Mouse (Mus musculus): ENCODE data around the gene Ano1.

Ano1 gene

GRCm38 (mm10) chr7:144582284-144582980, 169.3 kb downstream of the Ano1 start, which contains the start of gene Fadd:
Gene Fadd, minus strand, starts transcription at chr7:144582463.
- peak; percentile 91 for ATAC-seq (ENCODE audit: low TSS enrichment)

- ATAC-seq (ENCODE audit: low TSS enrichment): peak; percentile 34
Measured at GRCm38 (mm10) chr7:144581559-144582283, 170.1 kb downstream of the Ano1 start.

DNA sequence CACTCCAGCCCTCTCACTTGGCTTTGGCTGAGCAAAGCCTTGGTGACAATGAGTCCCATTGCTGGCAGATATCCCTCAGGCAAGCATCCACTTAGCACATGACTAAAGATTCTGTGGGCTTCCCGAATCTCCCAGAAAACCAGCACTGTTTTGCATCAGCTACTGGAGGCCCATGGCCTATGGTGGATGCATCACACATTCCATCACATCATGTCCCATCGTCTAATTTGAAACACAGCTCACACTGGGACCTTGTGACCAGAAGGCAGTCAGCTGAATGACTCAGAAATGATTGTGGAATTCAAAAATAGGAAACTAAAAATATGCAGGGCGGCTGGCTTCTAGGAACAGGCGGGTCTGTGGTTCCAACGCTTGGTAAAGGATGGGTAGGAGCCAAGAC, 173.9 kb downstream of the Ano1 start:
- peak; percentile 44 for ATAC-seq (ENCODE audit: low TSS enrichment)

- no peak for ATAC-seq (ENCODE audit: low TSS enrichment)
Measured at GRCm38 (mm10) chr7:144572234-144572633, 179.5 kb downstream of the Ano1 start.

- no peak for ATAC-seq (ENCODE audit: low TSS enrichment)
Measured at GRCm38 (mm10) chr7:144571598-144571997, 180.2 kb downstream of the Ano1 start.

DNA sequence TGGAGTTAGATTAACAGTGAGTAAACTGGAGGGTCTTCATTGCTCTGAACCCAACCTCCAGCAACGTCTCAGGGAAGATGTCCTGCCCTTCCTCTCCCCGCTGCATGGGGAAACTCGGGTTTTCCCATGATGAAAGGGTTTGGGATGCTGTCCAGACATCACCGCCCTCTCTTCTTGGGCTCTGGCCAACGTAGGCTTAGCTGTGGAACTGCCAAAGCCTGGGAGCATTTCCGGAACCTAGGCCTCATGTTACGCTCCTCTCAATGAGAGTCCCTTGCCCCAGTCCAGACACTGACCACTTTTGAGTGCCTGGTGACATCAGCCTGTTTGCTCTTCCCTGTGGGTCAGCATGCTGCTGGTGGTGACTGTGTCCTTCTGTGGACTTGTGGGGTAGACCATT, 182.3 kb downstream of the Ano1 start:
- ATAC-seq (ENCODE audit: low TSS enrichment): peak; percentile 50; the same call in 1 of the 2 replicates

DNA sequence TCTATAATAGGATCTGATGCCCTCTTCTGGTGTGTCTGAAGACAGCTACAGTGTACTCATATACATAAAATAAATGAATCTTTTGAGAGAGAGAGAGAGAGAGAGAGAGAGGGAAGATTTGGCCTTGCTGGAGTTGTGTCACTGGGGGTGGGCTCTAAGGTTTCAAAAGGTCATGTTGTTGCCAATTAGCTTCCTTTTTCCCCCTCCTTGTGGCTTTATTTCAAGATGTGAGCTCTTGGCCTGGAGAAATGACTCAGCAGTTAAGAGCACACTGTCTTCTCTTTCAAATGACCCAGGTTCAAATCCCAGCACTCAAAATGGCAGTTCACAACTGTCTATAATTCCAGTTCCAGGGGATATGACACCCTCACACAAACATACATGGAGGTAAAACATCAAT, 183.7 kb downstream of the Ano1 start:
- ATAC-seq (ENCODE audit: low TSS enrichment): no peak

DNA sequence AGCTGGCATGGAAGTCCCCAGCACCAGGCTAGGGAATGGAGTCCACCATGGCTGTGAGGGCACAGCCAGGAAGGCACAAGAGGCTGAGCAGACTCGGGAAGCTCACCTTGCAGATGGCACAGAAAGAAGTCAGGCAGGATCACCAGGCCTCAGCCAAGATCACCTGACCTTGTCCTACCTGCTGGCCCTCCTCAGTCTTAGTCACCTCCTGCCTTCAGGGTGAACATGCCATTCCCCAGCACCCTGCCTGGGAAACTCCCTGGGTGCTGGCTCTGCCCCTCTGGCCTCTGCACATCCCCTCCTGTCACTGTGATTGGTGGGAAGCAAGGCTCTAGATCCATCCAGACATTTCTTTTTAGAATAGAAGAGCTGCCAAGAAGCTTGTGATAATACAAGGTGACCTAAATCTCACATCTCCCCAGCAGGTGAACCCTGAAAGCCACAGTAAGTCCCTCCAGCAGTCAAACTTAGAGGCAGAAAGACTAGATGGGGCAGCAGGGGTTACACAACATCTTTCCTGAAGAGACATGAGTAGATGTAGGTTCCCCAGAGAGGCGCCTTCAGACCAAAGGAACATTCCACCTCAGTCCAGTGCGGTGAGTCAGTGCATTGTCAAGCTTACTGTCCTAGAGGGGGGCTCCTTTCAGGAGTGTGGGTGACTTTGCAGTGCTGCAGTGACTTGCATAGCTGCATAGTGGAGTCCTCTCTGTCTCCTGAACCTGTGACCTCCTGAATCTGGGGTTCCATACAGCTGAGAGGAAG, 184.7 kb downstream of the Ano1 start:
- no peak for ATAC-seq (ENCODE audit: low TSS enrichment)

DNA sequence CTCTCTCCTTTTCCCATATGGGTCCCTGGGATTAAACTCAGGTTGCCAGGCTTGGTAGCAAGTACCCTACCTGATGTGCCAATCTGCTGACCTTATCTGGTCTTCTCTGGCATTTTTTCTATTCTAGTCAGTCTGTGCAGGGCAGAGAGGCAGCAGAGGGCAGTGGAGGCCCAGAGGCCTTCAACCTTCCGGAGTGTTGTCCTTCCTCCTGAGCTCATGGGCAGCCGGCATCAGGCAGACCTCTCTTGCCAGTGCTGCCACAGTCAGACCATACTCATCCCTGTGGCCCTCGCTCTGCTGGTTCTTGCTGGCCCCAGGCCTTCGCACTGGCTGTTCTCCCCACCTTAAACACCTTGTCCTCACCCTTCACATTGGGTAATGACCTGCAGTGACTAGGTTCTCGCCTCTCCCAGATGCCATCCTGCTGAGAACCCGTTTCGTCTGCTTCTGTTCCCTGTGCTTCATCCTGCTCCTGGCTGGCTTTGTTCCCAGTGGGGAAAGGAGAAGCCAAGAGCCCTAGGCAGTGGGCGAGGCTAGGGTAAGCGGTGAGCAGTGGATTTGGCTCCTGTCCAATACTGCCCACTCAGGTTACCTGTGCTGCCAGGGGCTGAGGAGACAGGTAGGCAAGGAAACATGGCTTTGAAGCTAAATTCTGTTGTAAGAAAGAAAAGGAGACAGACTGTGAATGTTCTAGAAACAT, 188.2 kb downstream of the Ano1 start:
- ATAC-seq (ENCODE audit: low TSS enrichment): no peak

DNA sequence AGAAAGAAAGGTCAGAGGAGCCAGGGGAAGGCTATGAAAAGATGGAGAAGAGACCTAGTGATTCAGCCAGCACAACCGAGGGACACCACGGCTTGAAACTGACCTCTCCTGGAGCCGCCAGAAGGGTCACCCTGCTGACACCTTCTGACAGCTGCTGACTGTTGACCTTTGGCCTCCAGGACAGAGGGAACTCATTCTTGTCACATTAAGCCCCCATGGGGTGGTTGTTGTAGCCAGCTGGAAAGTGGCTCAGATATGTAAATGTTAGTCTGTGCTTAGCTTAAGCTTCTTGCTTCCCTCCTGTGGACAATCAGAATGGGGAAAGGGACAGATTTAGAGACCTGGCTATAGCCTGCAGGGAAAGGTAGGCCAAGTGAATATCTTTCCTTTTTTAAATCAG, 189.8 kb downstream of the Ano1 start:
- no peak for ATAC-seq (ENCODE audit: low TSS enrichment)

GRCm38 (mm10) chr7:144560594-144560993, 191.2 kb downstream of the Ano1 start:
- no peak for ATAC-seq (ENCODE audit: low TSS enrichment)

GRCm38 (mm10) chr7:144558552-144558951, 193.2 kb downstream of the Ano1 start:
- no peak for ATAC-seq (ENCODE audit: low TSS enrichment)

DNA sequence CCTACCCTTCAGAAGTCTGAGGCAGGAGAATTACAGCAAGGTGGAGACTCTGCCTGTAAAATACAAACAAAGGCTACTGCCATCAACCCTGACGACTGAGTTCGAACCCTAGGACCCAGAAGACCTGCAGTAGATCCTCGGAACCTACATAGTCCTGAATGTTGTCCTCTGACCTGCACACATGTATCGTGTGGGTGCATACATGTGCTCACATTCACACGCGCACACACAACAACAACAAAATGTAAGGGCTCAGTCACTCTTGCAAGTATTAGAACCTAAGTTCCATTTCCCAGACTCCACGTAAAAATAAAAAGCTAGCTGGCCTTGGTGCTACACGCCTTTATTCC, 197.7 kb downstream of the Ano1 start:
- ATAC-seq (ENCODE audit: low TSS enrichment): no peak

GRCm38 (mm10) chr7:144553237-144554122, 198.3 kb downstream of the Ano1 start, which contains the start of gene Ppfia1:
Gene Ppfia1, minus strand, starts transcription at chr7:144553729.
- ATAC-seq (ENCODE audit: low TSS enrichment): peak; percentile 98

- ATAC-seq (ENCODE audit: low TSS enrichment): no peak
Measured at GRCm38 (mm10) chr7:144552274-144552673, 199.5 kb downstream of the Ano1 start.

DNA sequence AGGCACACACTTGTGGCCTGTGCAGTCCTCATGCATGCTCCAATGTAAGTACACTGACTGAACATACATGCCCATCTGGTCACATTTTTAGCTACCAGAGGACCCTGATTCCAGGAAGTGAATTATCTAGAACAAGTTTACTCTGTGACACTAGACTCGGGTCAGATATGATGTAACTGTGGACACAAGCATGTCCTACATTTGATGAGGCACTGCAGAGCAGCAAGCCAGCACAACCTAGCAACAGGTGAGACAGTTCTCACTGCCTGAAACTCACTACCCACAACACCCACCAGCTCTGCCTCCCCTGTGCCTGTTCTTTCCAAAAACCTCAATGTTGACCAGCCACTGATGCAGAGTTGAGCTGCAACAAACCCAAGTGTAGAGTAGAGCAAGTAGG, 201.0 kb downstream of the Ano1 start:
- ATAC-seq (ENCODE audit: low TSS enrichment): no peak

DNA sequence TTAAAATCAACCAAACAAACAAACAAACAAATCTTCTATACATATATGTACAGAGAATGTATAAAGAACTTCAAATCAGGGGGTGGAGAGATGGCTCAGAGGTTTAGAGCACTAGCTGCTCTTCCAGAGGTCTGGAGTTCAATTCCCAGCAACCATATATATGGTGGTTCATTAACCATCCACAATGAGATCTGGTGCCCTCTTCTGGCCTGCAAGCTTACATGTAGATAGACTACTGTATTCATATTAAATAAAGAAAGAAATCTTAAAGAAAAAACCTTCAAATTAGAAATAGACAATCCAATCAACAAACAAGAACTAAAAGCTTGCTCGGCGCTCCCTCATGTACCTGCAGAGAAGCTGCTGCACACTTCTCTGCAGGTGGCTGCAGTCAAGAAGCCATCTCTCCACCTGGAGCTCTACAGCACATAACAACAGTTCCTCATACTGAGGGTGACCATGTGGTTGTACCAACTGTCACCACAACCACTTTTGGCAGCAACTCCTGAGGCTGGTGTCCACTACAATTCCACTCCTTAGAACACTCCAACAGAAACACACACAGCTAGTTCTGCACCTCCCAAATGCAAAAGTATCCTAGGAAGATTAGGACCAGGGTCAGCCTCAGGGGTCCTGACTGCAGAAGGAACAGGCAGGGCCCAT, 201.7 kb downstream of the Ano1 start:
- no peak for ATAC-seq (ENCODE audit: low TSS enrichment)

GRCm38 (mm10) chr7:144545231-144545630, 206.5 kb downstream of the Ano1 start:
- no peak for ATAC-seq (ENCODE audit: low TSS enrichment)

- no peak for ATAC-seq (ENCODE audit: low TSS enrichment)
Measured at GRCm38 (mm10) chr7:144541351-144541750, 210.4 kb downstream of the Ano1 start.

GRCm38 (mm10) chr7:144539146-144539545, 212.6 kb downstream of the Ano1 start:
- ATAC-seq (ENCODE audit: low TSS enrichment): no peak

Data from frontal cortex, adult (tissue).